Mouse (Mus musculus) ES-E14 (cell line): Measurements from ENCODE around the gene Dguok. TPM values are rescaled to one million over a fixed set of nuclear protein-coding genes. Genes with fewer than 3 reads are reported as not detected.
A peak's percentile ranks its signal among the peaks of the same experiment; 100 is the strongest.

Experiments
- DNase-seq: peaks from one replicate; pipeline ENCODE4 v3.0.0-alpha.2; 2013; ENCODE audit warnings: low read depth, low spot score
- H3K27ac ChIP-seq: 2 replicates; pipeline ENCODE4 v1.5.1; 2012; ENCODE audit warnings: low read depth, mild to moderate bottlenecking, low read length, moderate library complexity, mixed read lengths; ENCODE audit not compliant: poor library complexity, insufficient read depth, severe bottlenecking
- H3K36me3 ChIP-seq: 2 replicates; pipeline ENCODE4 v1.6.1; 2012; ENCODE audit warnings: mild to moderate bottlenecking, low read length, moderate library complexity, mixed read lengths; ENCODE audit not compliant: control insufficient read depth, poor library complexity, insufficient read depth, severe bottlenecking
- H3K4me1 ChIP-seq, 2 experiments: fragments of 150-350 bp in 1 of 2; sonication (generic) in 1 of 2; 2 replicates each; pipeline ENCODE4 v1.6.1; 2012; ENCODE audit warnings: low read length in 2 of 2, mild to moderate bottlenecking in 1 of 2, mixed read lengths in 1 of 2; ENCODE audit not compliant: control insufficient read depth in 2 of 2, insufficient read depth in 2 of 2, poor library complexity in 1 of 2
- H3K4me3 ChIP-seq, 2 experiments: fragments of 150-350 bp in 1 of 2; sonication (generic) in 1 of 2; 2 replicates each; pipeline ENCODE4 v1.5.1; 2012; ENCODE audit warnings: low read length in 2 of 2, low read depth in 1 of 2, mild to moderate bottlenecking in 1 of 2, mixed read lengths in 1 of 2; ENCODE audit not compliant: insufficient read depth in 1 of 2, poor library complexity in 1 of 2, severe bottlenecking in 1 of 2
- H3K9ac ChIP-seq: 2 replicates; pipeline ENCODE4 v1.6.1; 2012; ENCODE audit warnings: low read depth, mild to moderate bottlenecking, low read length, mixed read lengths; ENCODE audit not compliant: poor library complexity, insufficient read depth, severe bottlenecking
- H3K9me3 ChIP-seq: fragments of 150-350 bp; sonication (generic); 2 replicates; pipeline ENCODE4 v1.6.1; 2012; ENCODE audit warnings: low read depth, mild to moderate bottlenecking, low read length; ENCODE audit not compliant: control insufficient read depth, insufficient read depth
- CHD2 ChIP-seq: IDR thresholded peaks from 2 replicates; pipeline ENCODE4 v1.6.1; 2014; ENCODE audit warnings: mild to moderate bottlenecking, low read depth, low read length, inconsistent platforms
- HCFC1 ChIP-seq: IDR thresholded peaks from 2 replicates; pipeline ENCODE4 v1.6.1; 2012; ENCODE audit warnings: low read length, inconsistent platforms, borderline replicate concordance; ENCODE audit not compliant: insufficient read depth
- MAFK ChIP-seq: IDR thresholded peaks from 2 replicates; pipeline ENCODE4 v1.6.1; 2014; ENCODE audit warnings: mild to moderate bottlenecking, low read depth, low read length, inconsistent platforms; ENCODE audit not compliant: insufficient read depth
- ZC3H11A ChIP-seq: IDR thresholded peaks from 2 replicates; pipeline ENCODE4 v1.6.1; 2012; ENCODE audit warnings: low read depth, mild to moderate bottlenecking, inconsistent platforms, low read length, borderline replicate concordance
- ZNF384 ChIP-seq: IDR thresholded peaks from 2 replicates; pipeline ENCODE4 v1.6.1; 2012; ENCODE audit warnings: low read depth, low read length, inconsistent platforms
- in situ Hi-C, 2 experiments: fragments of 600-800 bp; cut with MboI; formaldehyde crosslinking; loops; one replicate each; pipeline ENCODE4 v1.15.1; 2025; ENCODE audit warnings: low sequenced_read_pairs in 2 of 2, inconsistent platforms in 1 of 2; ENCODE audit not compliant: unreplicated experiment in 2 of 2
- total RNA-seq: library from RNA; depleted of rRNA; stranded (reverse); fragments of 300-350 nt; gene quantifications from 2 replicates; pipeline ENCODE4 v1.2.3, GENCODE M21; 2012

Dguok gene
- total RNA-seq, 1 experiment: 21.4 TPM

DNA sequence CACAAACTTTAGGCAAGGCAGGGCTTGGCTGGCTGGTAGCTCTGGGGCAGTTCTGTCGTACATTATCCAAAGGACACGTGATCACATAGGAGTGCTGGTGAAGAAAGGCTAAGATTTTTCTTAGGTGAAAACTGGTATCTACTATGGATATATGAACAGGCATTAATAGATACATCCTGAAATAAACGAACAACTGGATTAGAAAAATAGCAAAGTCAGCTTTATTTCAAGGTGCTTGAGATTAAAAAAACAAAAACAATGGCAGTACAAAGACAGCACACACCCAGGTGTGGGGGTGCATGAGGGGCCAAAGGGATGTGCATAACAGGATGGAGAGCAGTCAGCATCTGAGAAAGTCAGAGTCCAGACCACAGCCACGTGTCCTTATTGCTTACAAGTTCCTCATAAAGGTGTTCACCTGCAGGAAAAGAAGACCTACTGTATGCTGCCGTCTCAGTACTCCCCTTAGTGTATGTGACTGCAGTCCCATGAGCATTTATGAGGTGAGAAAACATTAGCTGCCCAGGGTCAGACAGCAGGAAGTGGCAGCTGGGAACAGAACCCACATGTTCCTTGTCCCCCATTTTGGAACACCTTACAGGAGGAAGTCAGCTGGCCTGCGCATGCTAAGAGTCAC is 26.6 kb downstream of the Dguok start:
- no peaks in the 10 kb centered on the region for H3K4me1 ChIP-seq
- H3K36me3 ChIP-seq: no peaks in the 10 kb centered on the region; the same call in none of the 2 replicates
- no peaks in the 10 kb centered on the region for H3K9me3 ChIP-seq
- no peak overlapping the region for H3K27ac ChIP-seq
- TF ChIP-seq MAFK (peak; percentile 57; the same call in 1 of the 2 replicates), ZNF384 (no peak), ZC3H11A (no peak)
- H3K9ac ChIP-seq: no peak overlapping the region
- DNase-seq: no peak
- in situ Hi-C loops: no loop called here
- H3K4me3 ChIP-seq: no peak overlapping the region

DNA sequence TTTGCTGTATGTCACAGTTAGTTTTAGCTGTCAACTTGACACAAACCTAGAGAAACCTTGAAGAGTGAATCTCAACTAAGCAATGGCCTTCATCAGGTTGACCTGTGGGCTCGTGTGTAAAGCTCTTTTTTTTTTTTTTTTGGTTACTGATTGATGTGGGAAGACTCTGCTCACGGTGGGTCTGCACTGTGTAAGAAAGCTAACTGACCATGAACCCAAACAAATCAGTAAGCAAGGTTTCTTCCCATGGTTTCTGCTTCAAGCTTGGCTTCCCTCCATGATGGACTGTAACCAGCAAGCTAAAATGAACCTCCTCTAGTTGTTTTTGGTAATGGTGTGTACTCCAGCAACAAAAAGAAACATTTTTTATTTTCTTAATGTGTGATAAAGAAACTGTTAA is 27.6 kb downstream of the Dguok start:
- H3K9me3 ChIP-seq: no peaks in the 10 kb centered on the region
- no peaks in the 10 kb centered on the region for H3K4me1 ChIP-seq
- H3K9ac ChIP-seq: no peak overlapping the region
- DNase-seq: no peak
- TF ChIP-seq MAFK: no peak
- no peak for TF ChIP-seq CHD2
- no peak for TF ChIP-seq ZC3H11A
- TF ChIP-seq ZNF384: no peak
- TF ChIP-seq HCFC1: no peak
- in situ Hi-C loops: no loop called here
- no peaks in the 10 kb centered on the region; the same call in none of the 2 replicates for H3K36me3 ChIP-seq
- no peak overlapping the region for H3K4me3 ChIP-seq
- no peak overlapping the region for H3K27ac ChIP-seq

DNA sequence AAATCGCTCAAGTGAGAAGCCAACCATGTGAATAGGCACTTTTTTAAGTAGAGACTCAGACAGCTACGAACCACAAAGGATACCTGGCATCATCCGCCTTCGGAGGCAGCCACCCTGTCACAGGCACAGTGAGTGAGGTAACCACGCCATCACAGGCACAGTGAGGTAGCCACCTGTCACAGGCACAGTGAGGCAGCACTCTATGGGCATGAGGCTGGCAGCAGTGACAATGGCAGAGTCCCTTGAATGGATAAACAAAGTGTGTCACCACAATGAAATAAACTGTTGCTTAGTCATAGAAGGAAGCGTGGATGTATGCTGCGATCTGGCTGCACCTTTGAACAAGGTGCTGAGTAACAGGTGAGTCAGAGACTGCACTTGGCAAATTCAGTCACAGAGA is 28.1 kb downstream of the Dguok start:
- TF ChIP-seq ZC3H11A (no peak), MAFK (no peak), HCFC1 (no peak), ZNF384 (no peak), CHD2 (no peak)
- in situ Hi-C loops: no loop called here
- H3K9me3 ChIP-seq: no peaks in the 10 kb centered on the region
- no peak overlapping the region for H3K9ac ChIP-seq
- no peak overlapping the region for H3K4me3 ChIP-seq
- DNase-seq: no peak
- no peaks in the 10 kb centered on the region; the same call in none of the 2 replicates for H3K36me3 ChIP-seq
- H3K4me1 ChIP-seq: no peaks in the 10 kb centered on the region
- no peak overlapping the region for H3K27ac ChIP-seq

DNA sequence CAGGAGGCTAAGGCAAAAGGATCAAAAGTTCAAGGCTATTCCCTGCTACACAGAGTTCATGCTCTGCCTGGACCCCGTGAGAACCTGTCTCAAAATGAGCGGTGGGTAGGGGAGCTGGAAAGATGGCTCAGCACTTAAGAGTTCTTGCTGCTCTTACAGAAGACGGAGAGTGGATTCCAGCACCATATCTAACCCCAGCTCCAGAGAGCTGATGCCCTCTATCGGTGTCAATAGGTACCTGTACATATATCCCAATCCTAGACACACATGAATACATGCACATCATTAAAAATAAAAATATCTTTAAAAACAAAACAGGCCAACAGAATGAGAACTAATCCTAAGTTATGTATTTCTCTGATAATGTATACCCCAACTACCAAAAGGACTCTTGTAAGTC is 28.6 kb downstream of the Dguok start:
- TF ChIP-seq ZC3H11A (no peak), MAFK (no peak), CHD2 (no peak), ZNF384 (no peak), HCFC1 (no peak)
- no peaks in the 10 kb centered on the region for H3K4me1 ChIP-seq
- no peaks in the 10 kb centered on the region; the same call in none of the 2 replicates for H3K36me3 ChIP-seq
- no peak overlapping the region for H3K27ac ChIP-seq
- no peak for DNase-seq
- no peak overlapping the region for H3K4me3 ChIP-seq
- no peaks in the 10 kb centered on the region for H3K9me3 ChIP-seq
- no peak overlapping the region for H3K9ac ChIP-seq
- in situ Hi-C loops: no loop called here

DNA sequence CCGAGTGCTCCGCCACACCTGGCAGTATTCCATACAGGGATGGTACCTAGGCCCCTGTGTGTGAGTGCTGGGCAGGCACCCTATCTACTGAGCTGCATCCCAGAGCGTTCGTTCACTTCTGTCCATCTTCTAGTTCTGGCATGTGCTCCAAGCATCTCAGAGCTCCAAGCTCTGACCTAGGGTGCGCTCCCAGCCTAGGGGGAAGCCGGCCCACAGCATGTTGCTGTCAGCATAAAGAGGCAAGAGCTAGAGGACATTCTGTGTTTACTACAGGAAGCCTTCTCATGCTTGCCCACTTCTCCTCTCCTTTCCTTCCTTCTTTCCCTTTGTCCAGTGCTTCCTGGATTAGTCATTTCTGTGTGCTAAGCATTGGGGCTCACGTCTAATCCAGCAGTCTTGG is 31.3 kb downstream of the Dguok start:
- no peak for TF ChIP-seq HCFC1
- no peak for TF ChIP-seq ZC3H11A
- DNase-seq: no peak
- no peak overlapping the region for H3K4me3 ChIP-seq
- no peak overlapping the region for H3K27ac ChIP-seq
- no peaks in the 10 kb centered on the region for H3K36me3 ChIP-seq
- in situ Hi-C loops: no loop called here
- no peaks in the 10 kb centered on the region for H3K9me3 ChIP-seq
- no peak overlapping the region for H3K9ac ChIP-seq
- no peaks in the 10 kb centered on the region for H3K4me1 ChIP-seq
